Mouse (Mus musculus): ENCODE results near the gene Zc3h18. TPM values are rescaled to one million over a fixed set of nuclear protein-coding genes. Genes with fewer than 3 reads are reported as not detected.
A peak's percentile ranks its signal among the peaks of the same experiment; 100 is the strongest.

Gene Zc3h18
- polyA plus RNA-seq, 1 experiment from 2014 or later = 53.9 TPM

DNA sequence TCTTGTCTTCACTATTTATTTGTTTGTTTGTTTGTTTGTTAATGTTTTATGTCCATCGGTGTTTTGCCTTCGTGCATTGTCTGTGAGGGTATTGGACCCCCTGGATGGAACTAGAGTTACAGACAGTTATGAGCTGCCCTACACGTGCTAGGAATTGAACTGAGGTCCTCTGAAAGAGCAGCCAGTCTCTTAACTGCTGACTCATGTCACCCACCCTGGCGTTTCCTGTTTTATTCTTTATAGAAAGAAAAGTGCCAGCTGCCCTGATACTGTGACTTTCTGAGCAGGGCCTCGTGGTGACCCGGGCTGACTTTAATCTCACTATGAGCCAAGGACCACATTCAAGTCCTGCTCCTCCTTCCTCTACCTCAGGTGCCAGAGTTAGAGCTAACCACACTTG, 39.1 kb downstream of the Zc3h18 start:
- Histone ChIP-seq H3K4me2 (no peak overlapping the region), H3K4me1 (no peaks in the 10 kb centered on the region), H3K36me3 (peaks cover 85% of the 10 kb centered on the region), H3K9me3 (replicated peaks) (no peaks in the 10 kb centered on the region), H3K4me3 (replicated peaks) (no peak overlapping the region), H3K27me3 (no peaks in the 10 kb centered on the region), H3K9ac (no peak overlapping the region), H3K27ac (no peak overlapping the region)
- 90% methylated on average over 6 of the region's 6 CpGs for WGBS
- no peak for ATAC-seq (replicated peaks; ENCODE audit: low FRiP score)

DNA sequence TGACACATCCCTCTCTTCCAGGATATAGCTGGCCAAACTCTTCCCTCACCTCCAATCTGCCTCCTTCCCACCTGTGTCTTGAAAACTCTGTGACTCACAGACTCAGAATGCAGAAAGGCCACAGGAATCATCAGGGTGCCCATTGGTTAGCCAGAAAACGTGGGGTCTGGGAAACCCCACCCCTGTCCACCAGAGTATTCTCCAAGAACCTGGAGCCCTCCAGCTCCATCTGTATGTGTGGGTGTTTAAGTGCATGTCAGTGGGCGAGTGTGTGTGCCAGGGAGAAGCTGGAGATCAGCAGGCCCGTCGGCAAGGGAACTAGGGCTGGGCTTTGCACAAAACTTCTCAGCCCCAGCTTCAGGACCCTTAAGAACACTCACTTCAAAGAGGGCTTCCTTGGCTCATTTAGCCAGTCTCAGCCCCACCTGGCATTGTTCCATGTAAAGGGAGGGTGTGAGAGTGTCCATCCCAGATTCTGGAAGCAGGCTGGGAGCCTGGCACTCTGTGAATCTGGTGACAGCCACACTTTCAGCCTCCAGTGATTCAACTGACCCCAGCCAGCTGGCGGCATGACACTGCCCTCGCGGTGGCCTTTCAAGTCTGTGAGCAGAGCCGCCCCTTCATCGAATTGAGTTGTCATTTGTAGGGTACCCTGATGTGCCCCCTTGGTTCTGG, 43.6 kb downstream of the Zc3h18 start:
- peaks cover 41% of the 10 kb centered on the region for H3K36me3 ChIP-seq
- no peak overlapping the region for H3K9ac ChIP-seq
- no peaks in the 10 kb centered on the region for H3K27me3 ChIP-seq
- 65% methylated on average over 9 of the region's 9 CpGs for WGBS
- peaks cover 18% of the 10 kb centered on the region for H3K4me1 ChIP-seq
- H3K4me2 ChIP-seq = no peak overlapping the region
- H3K9me3 ChIP-seq (replicated peaks) = no peaks in the 10 kb centered on the region
- H3K27ac ChIP-seq = no peak overlapping the region
- H3K4me3 ChIP-seq (replicated peaks) = no peak overlapping the region
- ATAC-seq (replicated peaks; ENCODE audit: low FRiP score) = no peak

DNA sequence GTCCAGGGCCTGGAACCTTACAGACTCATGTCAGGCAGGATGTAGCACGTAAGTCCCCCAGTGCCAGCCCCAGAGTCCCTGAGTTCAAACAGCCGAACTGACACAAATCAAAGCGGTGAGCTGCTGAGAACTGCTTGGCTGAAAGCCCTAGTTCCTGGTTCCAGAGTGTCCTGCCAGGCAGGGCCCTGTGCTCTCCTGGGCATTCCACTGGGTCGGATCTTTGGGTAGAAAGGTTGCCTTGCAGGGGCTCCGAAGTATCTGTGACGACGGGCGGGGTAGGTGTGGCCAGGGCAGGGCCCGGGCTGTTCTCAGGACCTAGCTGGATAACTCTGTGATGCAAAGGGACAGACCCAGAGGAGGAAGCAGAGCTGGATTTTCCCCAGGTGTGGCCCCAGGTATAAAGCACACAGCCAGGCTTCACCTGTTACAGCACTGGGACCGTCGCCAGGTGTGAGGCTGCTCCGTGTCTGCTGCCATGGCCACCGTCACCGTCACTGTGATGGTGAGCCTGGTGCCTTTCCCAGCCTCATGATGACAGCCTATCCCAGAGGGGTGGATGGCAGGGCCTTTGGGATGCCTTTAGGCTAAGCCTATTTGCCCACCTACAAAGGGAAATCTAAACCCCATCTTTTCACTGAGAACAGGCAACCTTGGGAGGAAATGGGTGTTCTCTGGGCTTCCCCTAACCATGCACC, 45.1 kb downstream of the Zc3h18 start, which contains the start of gene Il17c:
TSS of gene Il17c (plus strand) at position 645 of the 695 bp plus-strand sequence.
- H3K27ac ChIP-seq = no peak within 1 kb of the TSS
- ATAC-seq (replicated peaks; ENCODE audit: low FRiP score) = no peak
- no peak within 1 kb of the TSS for H3K4me2 ChIP-seq

DNA sequence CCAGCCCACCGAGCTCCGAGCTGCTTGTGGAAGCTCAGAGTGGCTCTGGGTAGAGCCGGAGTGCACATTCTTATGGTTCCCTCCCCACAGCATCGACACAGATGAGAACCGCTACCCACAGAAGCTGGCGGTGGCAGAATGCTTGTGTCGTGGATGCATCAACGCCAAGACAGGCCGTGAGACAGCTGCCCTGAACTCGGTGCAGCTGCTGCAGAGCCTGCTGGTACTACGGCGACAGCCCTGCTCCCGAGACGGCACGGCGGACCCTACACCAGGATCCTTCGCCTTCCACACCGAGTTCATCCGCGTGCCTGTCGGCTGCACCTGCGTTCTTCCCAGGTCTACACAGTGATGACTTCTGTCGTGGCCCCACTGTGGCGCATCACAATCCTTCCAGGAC, 46.8 kb downstream of the Zc3h18 start:
- 87% methylated on average over 24 of the region's 24 CpGs for WGBS
- ATAC-seq (replicated peaks; ENCODE audit: low FRiP score) = no peak
- H3K27me3 ChIP-seq = no peaks in the 10 kb centered on the region
- no peak overlapping the region for H3K4me2 ChIP-seq
- H3K4me1 ChIP-seq = peaks cover 18% of the 10 kb centered on the region
- H3K27ac ChIP-seq = 0 out of 2 replicates have a peak overlapping the region, but pooled peaks have one; percentile 23
- peaks cover 22% of the 10 kb centered on the region for H3K36me3 ChIP-seq
- no peak overlapping the region for H3K9ac ChIP-seq
- H3K4me3 ChIP-seq (replicated peaks) = no peak overlapping the region
- no peaks in the 10 kb centered on the region for H3K9me3 ChIP-seq (replicated peaks)

More for the DNA sequence above, 45.1 kb downstream of the Zc3h18 start, which contains the start of gene Il17c:
- H3K27me3 ChIP-seq = no peaks in the 10 kb centered on the region
- H3K4me1 ChIP-seq = peaks cover 18% of the 10 kb centered on the region
- H3K9ac ChIP-seq = no peak within 1 kb of the TSS
- H3K4me3 ChIP-seq (replicated peaks) = no peak within 1 kb of the TSS
- H3K36me3 ChIP-seq = peaks cover 38% of the 10 kb centered on the region
- WGBS = 82% methylated on average over 14 of the region's 14 CpGs
- no peaks in the 10 kb centered on the region for H3K9me3 ChIP-seq (replicated peaks)

DNA sequence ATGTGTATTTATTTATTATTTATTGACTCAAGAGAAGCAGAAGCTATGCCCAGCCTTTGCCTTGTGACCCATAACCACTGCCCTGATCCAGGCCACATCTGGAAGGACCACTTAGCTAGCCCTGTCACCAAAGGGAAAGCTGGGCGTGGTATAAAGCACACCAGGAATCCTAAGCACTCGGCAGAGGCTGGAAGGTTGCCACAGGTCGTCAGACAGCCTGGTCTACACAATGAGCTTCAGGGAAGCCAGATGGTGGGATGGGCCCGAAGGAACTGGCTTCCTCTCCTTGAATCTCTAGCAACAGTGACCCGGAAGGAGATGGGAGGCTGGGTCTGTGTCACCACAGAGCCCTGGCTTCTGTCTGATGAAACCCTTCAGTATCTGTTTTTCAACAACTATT, 47.2 kb downstream of the Zc3h18 start:
- no peak for ATAC-seq (replicated peaks; ENCODE audit: low FRiP score)
- Histone ChIP-seq H3K27me3 (no peaks in the 10 kb centered on the region), H3K9ac (no peak overlapping the region), H3K4me2 (no peak overlapping the region), H3K36me3 (peaks cover 18% of the 10 kb centered on the region), H3K4me3 (replicated peaks) (no peak overlapping the region), H3K27ac (0 out of 2 replicates have a peak overlapping the region, but pooled peaks have one; percentile 23), H3K4me1 (peaks cover 18% of the 10 kb centered on the region), H3K9me3 (replicated peaks) (no peaks in the 10 kb centered on the region)
- 35% methylated on average over 5 of the region's 5 CpGs for WGBS

DNA sequence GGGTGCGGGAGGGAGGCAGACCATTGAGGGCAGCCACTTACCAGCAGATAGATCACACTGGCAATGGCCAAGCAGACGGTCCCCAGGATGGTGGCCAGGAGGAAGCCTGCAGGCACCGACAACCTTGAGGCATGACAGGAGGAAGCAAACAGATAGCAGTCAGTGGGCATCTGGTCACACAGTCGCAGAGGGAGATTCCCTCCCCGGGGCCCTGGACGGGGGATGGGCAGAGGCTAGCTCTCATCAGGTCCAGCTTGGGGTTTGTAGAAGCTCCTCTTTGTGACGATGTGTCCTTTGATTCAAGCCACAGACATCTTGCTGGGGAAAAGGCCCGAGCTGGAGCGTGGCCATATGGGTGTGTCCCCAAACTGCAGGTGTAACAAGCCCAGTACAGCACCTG, 49.7 kb downstream of the Zc3h18 start:
- no peak overlapping the region for H3K4me2 ChIP-seq
- H3K9ac ChIP-seq = no peak overlapping the region
- no peak overlapping the region for H3K4me3 ChIP-seq (replicated peaks)
- H3K4me1 ChIP-seq = peaks cover 35% of the 10 kb centered on the region
- no peaks in the 10 kb centered on the region for H3K27me3 ChIP-seq
- WGBS = 84% methylated on average over 9 of the region's 9 CpGs
- peaks cover 12% of the 10 kb centered on the region for H3K36me3 ChIP-seq
- H3K9me3 ChIP-seq (replicated peaks) = no peaks in the 10 kb centered on the region
- no peak overlapping the region for H3K27ac ChIP-seq
- no peak for ATAC-seq (replicated peaks; ENCODE audit: low FRiP score)

DNA sequence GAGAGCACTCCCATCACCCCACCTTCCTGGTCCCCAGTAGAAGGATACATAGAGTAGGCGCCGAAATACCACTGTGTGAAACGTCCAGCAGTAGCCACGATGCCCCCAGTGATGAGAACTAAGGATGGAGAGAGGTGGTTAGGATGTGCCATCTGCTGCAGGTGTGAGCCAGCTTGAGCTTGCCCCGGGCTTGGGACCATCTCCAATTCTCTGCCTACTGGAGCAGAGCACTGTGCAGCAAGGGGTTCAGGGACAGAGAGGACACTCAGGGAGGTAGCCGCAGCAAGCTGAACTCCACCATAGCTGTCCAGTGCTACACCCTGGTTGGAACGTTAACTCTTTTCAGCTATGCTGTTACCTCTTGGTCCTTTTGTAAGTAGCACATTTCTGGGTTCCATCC, 51.2 kb downstream of the Zc3h18 start:
- 92% methylated on average over 7 of the region's 7 CpGs for WGBS
- Histone ChIP-seq H3K9ac (no peak overlapping the region), H3K36me3 (peaks cover 12% of the 10 kb centered on the region), H3K4me2 (no peak overlapping the region), H3K27me3 (no peaks in the 10 kb centered on the region), H3K4me3 (replicated peaks) (no peak overlapping the region), H3K4me1 (peaks cover 49% of the 10 kb centered on the region), H3K27ac (no peak overlapping the region), H3K9me3 (replicated peaks) (no peaks in the 10 kb centered on the region)
- no peak for ATAC-seq (replicated peaks; ENCODE audit: low FRiP score)

DNA sequence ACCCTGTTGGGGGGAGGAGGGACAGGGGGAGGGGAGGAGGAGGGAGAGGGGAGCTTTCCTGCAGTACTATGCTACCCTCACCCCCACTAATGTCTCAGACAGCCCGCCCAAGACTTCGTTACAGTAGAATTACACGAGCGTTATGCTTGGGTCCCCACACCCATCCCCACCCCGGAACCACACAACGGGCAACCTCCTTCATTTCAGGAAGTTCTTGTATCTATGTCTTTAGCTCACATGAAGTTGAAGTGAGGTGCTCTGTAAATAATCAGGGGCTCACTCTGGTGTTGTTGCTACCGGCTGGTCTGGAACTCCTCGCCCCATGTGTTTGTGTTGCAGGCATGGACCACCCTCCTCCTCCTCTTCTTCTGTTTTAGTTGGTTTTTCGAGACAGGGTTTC, 51.8 kb downstream of the Zc3h18 start:
- H3K9me3 ChIP-seq (replicated peaks) = no peaks in the 10 kb centered on the region
- H3K4me2 ChIP-seq = no peak overlapping the region
- H3K27ac ChIP-seq = no peak overlapping the region
- peaks cover 54% of the 10 kb centered on the region for H3K4me1 ChIP-seq
- WGBS = 83% methylated on average over 9 of the region's 9 CpGs
- H3K36me3 ChIP-seq = peaks cover 12% of the 10 kb centered on the region
- H3K27me3 ChIP-seq = no peaks in the 10 kb centered on the region
- no peak overlapping the region for H3K9ac ChIP-seq
- H3K4me3 ChIP-seq (replicated peaks) = no peak overlapping the region
- ATAC-seq (replicated peaks; ENCODE audit: low FRiP score) = no peak

DNA sequence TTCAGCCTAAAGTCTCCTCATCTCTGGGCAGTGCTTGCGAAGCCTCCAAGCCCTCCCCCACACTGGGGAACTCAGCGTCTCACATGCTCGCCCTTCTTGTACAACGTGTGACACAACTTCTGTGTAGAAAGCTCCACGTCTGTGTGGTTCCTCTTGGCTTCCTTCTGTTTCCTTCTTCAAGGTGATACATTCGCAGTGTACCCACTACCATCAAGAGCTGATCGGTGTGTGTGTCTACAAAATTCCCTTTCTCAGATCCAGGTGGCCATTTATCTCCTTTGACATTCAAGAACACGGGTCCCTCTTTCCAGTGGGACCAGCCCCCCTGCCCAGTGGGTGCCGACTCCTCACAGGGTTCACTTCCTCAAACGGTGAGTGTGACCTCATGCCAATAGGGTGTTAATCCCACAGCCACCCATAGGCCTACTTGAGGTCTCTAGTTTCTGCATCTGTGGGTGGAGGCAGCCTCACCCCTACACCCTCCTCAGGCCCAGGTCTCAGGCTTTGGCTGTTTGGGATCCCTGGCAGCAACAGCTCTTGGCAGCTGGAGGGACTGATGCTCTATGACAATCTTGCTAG, 53.7 kb downstream of the Zc3h18 start:
- Histone ChIP-seq H3K4me3 (replicated peaks) (no peak overlapping the region), H3K4me2 (no peak overlapping the region), H3K36me3 (peaks cover 25% of the 10 kb centered on the region), H3K4me1 (peaks cover 41% of the 10 kb centered on the region), H3K9ac (no peak overlapping the region), H3K27me3 (no peaks in the 10 kb centered on the region), H3K27ac (peak overlapping the region; percentile 82), H3K9me3 (replicated peaks) (no peaks in the 10 kb centered on the region)
- 0 out of 2 replicates have a peak, but pooled peaks have one; percentile 2 for ATAC-seq (replicated peaks; ENCODE audit: low FRiP score)
- WGBS = 68% methylated on average over 10 of the region's 10 CpGs

DNA sequence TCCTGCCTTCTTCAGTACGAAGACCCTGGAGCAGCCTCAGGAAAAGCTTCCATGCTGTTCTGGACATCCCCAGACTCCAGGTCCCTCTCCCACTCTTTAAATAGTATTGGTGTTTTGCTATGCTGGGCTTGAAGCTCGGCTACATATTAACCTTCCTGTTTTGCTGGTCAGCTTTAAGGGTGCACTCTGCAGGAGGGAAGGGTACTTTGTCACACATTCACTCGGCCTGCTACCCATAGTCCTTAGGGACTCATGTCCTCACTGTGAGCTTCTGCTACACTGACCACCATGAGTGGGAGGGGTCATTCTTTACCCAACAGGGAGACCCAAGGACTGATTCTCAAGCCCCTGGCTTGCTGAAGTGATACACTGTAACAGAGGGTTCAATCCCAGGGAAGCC, 54.2 kb downstream of the Zc3h18 start:
- Histone ChIP-seq H3K27ac (peak overlapping the region; percentile 82), H3K9me3 (replicated peaks) (no peaks in the 10 kb centered on the region), H3K9ac (no peak overlapping the region), H3K4me3 (replicated peaks) (no peak overlapping the region), H3K4me2 (peak overlapping the region; percentile 77; the same call in 1 of the 2 replicates), H3K4me1 (peaks cover 41% of the 10 kb centered on the region), H3K36me3 (peaks cover 26% of the 10 kb centered on the region), H3K27me3 (no peaks in the 10 kb centered on the region)
- ATAC-seq (replicated peaks; ENCODE audit: low FRiP score) = peak; percentile 47
- 66% methylated on average over 3 of the region's 3 CpGs for WGBS

DNA sequence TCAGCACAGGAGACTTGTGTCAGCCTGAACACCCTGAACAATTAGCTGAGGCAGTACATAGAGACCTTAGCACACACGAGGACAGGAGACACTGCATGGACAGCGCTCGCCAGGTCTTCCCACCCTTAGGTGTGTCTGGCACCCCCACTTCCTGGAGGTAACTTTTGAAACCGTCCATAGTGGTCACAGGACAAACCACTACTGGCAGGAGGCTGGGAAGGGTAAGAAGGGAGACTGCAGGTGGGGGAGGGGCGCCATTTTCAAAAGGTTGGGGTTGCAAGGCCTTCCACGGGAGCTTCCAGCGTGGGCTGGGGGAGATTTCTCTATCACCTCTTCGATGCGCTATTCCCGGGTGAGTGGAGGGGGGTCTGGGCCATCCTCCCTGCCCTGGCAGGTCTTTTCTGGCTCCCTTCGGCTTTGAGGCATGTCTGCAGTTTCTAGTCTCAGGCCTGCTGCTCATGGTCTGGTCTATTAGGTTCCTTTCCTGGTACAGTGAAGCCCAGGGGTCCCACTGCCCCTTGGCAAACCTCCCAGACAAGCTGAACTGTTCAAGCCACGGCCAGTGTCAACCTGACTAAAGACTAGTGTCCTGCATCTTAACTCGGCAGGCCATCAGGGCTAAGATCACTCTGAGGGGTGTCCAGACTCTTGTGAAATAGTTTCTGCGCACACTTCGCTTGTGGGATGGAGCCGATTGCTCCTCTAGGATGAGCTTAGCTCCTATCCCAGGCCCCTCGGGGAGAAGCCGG, 55.5 kb downstream of the Zc3h18 start:
- WGBS = 28% methylated on average over 18 of the region's 18 CpGs
- Histone ChIP-seq H3K4me2 (peak overlapping the region; percentile 77), H3K9ac (peak overlapping the region; percentile 53), H3K36me3 (peaks cover 30% of the 10 kb centered on the region), H3K4me1 (peaks cover 42% of the 10 kb centered on the region), H3K4me3 (replicated peaks) (peak overlapping the region; percentile 57), H3K27me3 (no peaks in the 10 kb centered on the region), H3K9me3 (replicated peaks) (no peaks in the 10 kb centered on the region), H3K27ac (peak overlapping the region; percentile 71)
- peak; percentile 31 for ATAC-seq (replicated peaks; ENCODE audit: low FRiP score)

All from kidney, embryonic 15.5 days (tissue).